Mouse (Mus musculus) frontal cortex, postnatal 14 days (tissue): Measurements from ENCODE around the gene Lrrc34.

Source experiments
- DNase-seq, 2 experiments: peaks; one replicate each; pipeline ENCODE4 v3.0.0; 2022; ENCODE audit warnings: low spot score in 2 of 2

Lrrc34 gene

DNA sequence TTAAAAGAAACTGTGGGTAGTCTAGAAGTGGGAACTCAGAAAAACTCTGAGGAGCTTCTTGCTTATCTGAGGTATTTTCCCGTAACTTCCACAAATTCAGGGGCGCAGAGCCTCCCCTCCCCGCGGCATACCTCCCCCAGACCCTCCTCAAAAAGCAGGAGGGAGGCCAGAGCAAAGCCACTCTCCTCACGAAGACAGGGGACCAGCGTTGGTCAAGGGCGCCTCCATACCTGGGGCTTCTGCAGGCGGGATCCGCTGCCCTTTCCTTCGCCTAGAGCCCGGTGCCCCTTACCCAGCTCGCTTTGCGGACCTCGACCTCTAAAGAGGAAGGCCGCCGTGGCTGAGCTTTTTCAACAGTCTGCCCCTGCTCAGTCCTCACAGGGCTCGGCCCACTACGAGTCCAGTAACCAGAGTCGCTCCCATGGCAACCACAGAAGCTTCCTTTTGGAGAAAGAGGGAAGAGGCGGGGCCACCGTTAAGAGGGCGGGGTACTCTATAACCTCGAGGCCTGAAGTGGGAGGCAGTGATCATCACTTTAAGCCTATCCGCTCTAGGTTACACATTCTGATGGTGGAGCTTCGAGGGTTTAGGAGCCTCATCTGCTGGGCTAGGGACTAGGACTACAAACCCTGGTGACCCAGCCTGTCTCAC is at the start of gene Lrrc34:
TSS of gene Lrrc34 (minus strand) at position 430 of the 651 bp plus-strand sequence.
- DNase-seq, result peak; percentile 13 to 15

DNA sequence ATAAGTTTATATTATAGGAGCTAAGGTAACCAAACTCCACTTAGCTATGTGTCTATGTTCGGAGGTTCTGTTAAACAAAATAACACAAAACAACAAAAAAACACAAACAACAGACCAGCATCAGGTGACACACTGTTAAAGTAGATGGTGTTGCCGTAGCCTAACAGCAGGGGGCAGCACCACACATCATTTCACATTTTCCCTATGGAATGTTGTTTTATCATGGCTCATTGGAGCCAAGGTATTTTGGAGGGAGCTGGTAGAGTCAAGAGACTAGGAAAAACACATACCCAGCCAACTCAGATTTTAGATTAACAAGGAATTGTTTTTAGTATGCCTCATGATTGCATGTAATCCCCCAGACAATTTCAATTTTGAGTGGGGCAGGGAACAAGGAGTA is 48.7 kb upstream of the Lrrc34 start:
- peak; percentile 11 to 61 for DNase-seq

DNA sequence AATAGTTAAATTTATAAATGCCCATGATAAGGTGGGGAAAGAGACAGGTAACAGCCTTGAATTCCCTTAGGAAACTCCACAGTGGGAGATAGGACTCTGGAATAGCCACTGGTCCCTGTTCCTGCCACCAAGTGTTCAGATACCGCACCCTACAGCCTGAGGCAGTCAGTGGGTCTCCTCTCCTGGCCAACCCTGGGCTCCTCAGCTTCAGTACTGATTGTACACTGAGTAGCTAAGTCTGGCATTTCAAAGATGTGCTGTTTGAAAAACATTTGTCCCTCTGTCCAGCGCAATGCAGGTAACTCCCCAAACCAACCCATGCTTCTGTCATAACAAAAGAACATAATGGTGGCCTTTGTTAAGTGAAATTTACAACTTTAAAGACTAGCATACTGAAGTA is 48.0 kb upstream of the Lrrc34 start:
- DNase-seq, result no peak

DNA sequence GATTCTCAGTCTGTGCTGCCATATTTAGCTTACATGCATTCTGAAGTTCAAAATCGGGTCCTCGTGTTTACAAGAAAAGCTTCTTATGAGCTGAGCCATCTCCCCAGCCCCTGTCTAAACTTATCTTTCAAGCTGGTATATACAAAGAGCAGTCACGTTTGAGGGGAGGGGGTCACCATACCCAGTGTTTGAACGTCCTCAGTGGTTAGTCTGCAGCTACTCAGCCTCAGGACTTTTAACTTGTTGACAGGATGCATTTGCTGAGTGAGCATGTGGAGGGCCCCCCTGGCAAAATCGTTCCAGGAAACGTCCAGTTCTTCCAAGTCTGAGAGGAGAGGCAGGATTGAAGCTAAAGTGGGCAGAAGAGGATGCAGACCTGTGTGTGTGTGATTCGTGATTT is 43.3 kb upstream of the Lrrc34 start:
- no peak for DNase-seq

GRCm38 (mm10) chr3:30687216-30687615 is 39.5 kb upstream of the Lrrc34 start:
- no peak for DNase-seq

- DNase-seq, result no peak
These were observed 35.5 kb upstream of the Lrrc34 start for GRCm38 (mm10) chr3:30683190-30683589.

- no peak for DNase-seq
These were observed 10.8 kb upstream of the Lrrc34 start for GRCm38 (mm10) chr3:30658486-30658885.

DNA sequence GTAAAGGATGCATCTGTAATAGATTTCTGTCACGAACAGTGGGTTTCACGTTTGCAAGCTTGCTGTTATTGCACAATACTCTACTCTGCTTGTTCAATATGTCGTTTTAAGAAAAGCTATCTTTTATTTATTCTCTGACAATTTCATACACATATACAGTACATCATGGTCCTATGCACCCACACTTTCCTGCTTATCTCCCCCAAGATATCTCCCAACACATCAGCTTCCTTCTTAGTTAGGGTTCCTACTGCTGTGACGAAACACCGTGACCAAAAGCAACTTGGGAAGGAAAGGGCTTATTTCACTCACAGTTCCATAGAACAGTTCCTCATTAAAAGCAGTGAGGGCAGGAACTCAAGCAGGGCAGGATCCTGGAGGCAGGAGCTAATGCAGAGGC is 8.3 kb upstream of the Lrrc34 start:
- DNase-seq, result no peak

DNA sequence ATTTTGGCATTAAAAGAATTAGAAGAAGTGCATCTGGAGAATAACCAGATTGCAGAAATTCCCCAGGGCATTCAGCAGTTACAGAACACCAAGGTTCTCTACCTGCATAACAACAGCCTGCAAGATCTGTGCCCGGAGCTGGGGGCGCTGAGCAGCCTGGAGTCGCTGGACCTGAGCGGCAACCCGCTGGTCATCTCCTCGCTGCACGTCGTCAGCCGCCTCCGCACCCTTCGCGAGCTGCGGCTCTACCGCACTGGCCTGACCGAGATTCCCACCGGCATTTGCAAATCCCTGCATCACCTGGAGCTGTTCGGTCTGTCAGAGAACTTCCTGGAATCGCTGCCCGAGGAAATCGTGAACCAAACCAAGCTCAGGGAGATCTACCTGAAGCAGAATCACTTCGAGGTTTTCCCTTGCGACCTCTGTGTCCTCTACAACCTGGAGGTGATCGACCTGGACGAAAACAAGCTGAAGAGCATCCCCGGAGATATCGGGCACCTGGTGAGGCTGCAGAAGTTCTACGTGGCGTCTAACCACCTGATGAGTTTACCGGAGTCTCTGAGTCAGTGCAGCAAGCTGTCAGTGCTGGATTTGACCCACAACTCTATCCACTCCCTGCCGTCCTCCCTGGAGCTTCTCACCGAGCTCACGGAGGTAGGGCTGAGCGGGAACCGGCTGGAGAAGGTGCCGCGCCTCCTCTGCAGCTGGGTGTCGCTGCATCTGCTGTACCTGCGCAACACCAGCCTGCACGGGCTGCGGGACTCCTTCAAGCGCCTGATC is 2.6 kb upstream of the Lrrc34 start:
- DNase-seq, result no peak

GRCm38 (mm10) chr3:30648466-30648865 is 797 bp upstream of the Lrrc34 start:
- DNase-seq, result no peak

DNA sequence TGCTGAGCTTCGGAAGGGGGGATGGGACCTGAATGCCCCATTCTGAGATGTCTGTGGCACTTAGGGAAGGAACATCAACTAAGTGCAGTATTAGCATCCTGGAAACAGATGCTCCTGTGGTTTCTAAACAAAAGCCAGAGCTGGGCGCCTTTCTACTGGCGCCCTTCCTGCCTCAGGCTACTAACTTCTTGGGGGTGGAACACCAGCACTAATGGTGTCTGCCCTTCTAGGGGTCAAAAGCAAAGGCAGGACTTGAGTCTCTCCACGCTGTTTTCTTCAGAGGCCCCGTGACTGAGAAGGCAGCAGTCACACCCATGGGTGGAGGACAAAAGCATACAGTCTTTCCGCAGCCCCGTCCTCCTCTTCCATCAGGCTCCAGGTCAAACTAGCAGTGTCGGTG is 908 bp downstream of the Lrrc34 start:
- DNase-seq, result no peak

GRCm38 (mm10) chr3:30644207-30644606 is 3.5 kb downstream of the Lrrc34 start, which contains the start of gene Lrriq4:
Lrriq4 (plus strand) TSS chr3:30644507.
- DNase-seq, result no peak

- no peak for DNase-seq
These were observed 12.0 kb downstream of the Lrrc34 start for GRCm38 (mm10) chr3:30635629-30636028.

- DNase-seq, result no peak
These were observed 14.0 kb downstream of the Lrrc34 start for GRCm38 (mm10) chr3:30633681-30634080.

DNA sequence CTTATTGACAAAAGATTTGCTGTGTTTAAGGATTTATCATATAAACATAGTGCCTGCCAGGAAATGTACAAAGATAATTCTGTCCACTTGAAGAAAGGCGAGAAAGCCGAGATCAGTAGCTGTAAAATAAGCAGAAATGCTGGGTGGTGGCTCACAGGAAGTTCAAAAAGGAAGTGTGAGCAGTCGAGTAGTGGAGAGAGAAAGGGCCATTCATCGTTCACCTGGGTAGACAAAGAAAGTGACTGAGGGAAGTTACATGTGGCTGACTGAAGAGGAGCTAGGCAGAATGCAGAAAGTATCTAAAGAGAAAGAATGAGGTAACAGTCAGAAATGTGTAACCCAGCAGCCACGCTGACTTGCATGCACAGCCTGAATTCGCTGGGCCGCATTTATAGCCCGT is 27.5 kb downstream of the Lrrc34 start:
- DNase-seq, result no peak

DNA sequence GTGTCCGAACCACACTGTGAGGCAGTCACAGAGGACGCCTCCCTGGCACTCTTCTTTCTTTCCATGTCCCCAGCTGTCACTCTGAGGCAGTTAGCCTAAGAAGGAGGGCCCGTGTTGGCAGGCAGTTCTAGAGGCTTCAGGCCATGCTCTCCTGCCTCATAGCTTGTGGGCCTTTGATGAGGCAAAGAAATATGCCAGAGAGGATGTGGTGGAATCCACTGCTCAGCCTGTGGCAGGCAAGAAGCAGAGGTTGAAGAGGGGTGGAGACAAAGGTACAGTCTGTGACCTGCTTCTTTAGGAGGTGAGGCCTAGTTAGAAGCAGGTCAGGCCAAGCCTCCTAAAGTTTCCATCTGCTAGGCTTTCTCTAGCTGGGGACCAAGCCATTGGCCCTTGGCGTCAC is 36.7 kb downstream of the Lrrc34 start:
- DNase-seq, result no peak

DNA sequence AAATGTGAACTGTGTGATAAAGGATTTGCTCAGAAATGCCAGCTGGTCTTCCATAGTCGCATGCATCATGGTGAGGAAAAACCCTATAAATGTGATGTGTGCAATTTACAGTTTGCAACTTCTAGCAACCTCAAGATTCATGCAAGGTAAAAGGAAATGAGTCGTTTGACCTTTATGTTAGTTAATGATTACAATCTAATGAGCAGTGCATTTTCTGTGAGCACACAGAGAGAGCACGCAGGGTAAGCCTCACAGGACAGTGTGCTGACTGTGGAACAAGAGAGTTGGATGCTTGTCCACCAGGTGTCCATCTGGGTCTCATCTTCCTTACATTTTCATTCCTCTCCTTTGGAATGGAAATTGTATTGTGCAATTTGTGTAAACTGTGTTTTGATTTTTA is 38.7 kb downstream of the Lrrc34 start:
- no peak for DNase-seq

DNA sequence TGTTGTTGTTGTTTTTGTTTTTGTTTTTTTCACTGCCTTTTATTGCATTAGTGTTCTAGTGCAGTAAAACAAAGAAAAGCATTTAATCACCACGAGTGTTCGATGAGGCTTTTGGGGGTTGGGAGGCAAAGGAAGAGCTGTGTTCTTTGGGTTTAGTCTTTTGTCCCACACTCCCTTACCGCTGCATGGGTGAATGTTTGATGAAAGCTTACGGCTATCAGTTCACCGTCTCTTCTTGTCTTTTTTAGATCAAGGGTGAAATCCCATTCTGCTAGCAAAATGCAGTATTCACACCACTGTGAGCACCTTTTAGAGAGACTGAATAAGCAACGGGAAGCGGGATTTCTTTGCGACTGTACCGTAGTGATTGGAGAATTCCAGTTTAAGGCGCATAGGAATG is 44.4 kb downstream of the Lrrc34 start:
- no peak for DNase-seq

DNA sequence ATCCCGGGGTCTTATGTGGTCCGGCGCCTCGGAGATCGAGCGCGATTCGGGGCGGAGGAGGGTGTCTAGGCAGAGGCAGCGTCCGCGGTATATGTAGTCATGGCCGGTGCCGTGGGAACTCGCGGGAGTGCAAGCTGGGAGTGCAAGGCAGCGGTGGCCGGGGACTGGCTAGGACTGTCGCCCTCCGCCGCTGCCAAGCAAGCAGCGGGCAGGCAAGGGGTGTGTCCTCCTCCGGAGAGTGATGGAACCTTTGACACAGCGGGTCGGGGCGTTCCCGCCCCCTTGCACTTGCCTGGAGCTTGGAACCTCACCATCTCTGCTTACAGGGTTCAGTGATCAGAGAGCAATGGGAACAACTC is 45.0 kb downstream of the Lrrc34 start:
- no peak for DNase-seq

DNA sequence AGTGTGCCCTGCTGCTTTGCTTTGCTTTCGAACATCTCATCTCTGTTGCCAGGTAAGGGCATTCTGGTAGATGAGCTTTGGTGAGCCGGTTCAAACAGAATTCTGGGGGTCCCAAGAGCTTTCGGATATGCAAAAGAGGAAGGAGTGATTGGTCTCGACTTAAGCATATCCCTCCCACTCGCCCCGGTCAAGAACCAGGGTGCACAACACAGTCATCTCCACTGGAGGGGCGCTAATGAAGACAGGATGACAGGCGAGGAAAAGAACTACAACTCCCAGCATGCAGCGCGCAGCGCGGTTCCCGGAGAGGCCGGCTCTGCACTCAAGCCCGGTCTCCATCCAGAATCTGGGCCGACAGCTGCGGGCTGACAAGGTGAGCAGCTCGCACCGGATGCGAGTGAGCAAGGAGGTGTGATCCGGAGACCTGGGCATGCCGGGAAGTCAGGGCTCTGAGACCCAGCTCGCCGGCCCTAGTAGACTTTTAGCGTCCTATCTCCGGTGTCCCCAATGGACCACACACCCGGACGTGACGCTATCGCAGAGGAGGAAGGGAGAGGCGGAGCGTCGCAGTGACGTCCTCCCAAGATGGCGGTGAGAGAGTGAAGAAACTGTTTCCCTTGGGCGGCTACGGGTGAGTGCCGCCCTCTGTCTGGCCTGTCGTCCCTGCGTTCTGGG is 45.5 kb downstream of the Lrrc34 start, which contains the start of gene Mynn:
TSS of gene Mynn (plus strand) at position 1 of the 675 bp plus-strand sequence.
- peak; percentile 95 to 96 for DNase-seq

GRCm38 (mm10) chr3:30601610-30602064 is 46.0 kb downstream of the Lrrc34 start:
- no peak for DNase-seq

- DNase-seq, result peak; percentile 73 to 88
These were observed 46.5 kb downstream of the Lrrc34 start for GRCm38 (mm10) chr3:30601175-30601574.

DNA sequence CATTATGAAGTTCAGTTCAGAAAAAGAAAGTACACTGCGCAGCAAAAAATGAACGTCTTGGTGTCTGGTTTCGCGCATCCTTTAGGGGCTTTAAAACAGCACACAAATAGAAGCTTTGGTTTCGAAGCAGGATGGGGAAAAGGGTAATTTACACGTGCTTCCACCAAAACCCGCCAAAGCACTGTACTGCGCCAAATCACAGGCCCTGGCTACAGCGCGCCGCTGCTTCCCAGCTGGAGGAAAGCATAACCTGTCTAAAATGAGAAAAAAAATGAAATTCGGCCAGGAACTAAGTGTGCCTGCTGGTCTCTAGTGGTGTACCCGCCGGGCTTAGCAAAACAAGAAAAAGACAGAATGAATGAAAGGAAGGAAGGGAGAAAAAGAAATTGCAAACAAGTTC is 47.0 kb downstream of the Lrrc34 start:
- DNase-seq, result peak in 1 of 2 experiments; percentile 40
